Mouse (Mus musculus) liver, embryonic 16.5 days (tissue): ENCODE data around the gene Ppia. TPM values are rescaled to one million over a fixed set of nuclear protein-coding genes. Genes with fewer than 3 reads are reported as not detected.
"Not testable (repeated sequence)": the region's sequence is repeated elsewhere in the genome, so short reads cannot be mapped to it uniquely, and the experiment has no call there.

Experiments used
- ATAC-seq: fragments of 200-750 bp; cut with Nextera tagmentation; 2 replicates; pipeline ENCODE4 v1.8.0; 2017; ENCODE audit warnings: low read depth, mild to moderate bottlenecking, moderate number of reproducible peaks, moderate library complexity
- H3K27ac ChIP-seq: fragments of 300-500 bp; sonication (generic); 2 replicates; pipeline ENCODE4 v1.5.1; 2014; ENCODE audit warnings: mild to moderate bottlenecking, low read length
- H3K27me3 ChIP-seq: fragments of 300-500 bp; sonication (generic); 2 replicates; pipeline ENCODE4 v1.6.1; 2014; ENCODE audit warnings: low read depth, low read length, mixed read lengths; ENCODE audit not compliant: control insufficient read depth, insufficient read depth
- H3K36me3 ChIP-seq: fragments of 300-500 bp; sonication (generic); 2 replicates; pipeline ENCODE4 v1.6.1; 2014; ENCODE audit warnings: mild to moderate bottlenecking; ENCODE audit not compliant: control insufficient read depth, insufficient read depth
- H3K4me1 ChIP-seq: fragments of 300-500 bp; sonication (generic); 2 replicates; pipeline ENCODE4 v1.6.1; 2014; ENCODE audit warnings: low read depth, low read length, mixed read lengths; ENCODE audit not compliant: control insufficient read depth
- H3K4me2 ChIP-seq: fragments of 300-500 bp; sonication (generic); 2 replicates; pipeline ENCODE4 v1.6.1; 2014; ENCODE audit warnings: low read depth, low read length, mixed read lengths
- H3K4me3 ChIP-seq: fragments of 300-500 bp; sonication (generic); 2 replicates; pipeline ENCODE4 v1.5.1; 2014; ENCODE audit warnings: low read depth, mild to moderate bottlenecking, low read length
- H3K9ac ChIP-seq: fragments of 300-500 bp; sonication (generic); 2 replicates; pipeline ENCODE4 v1.6.1; 2014; ENCODE audit warnings: low read depth, low read length
- H3K9me3 ChIP-seq: fragments of 300-500 bp; sonication (generic); replicated peaks from 2 replicates; pipeline ENCODE4 v1.6.1; 2016; ENCODE audit warnings: low read length; ENCODE audit not compliant: control insufficient read depth
- WGBS: fragments of 180-500 bp; shearing (Covaris S2); extraction: QIAGEN DNeasy Blood & Tissue Kit; methylation state at CpG from one replicate; pipeline ENCODE4 v1.1.7; 2014; ENCODE audit not compliant: insufficient replicate concordance; 5-methylcytosine and 5-hydroxymethylcytosine counted together
- polyA plus RNA-seq: library from polyadenylated mRNA; unstranded; fragments of >200 nt; fragmentation: Nextera tagmentation; extraction: Ambion mirVana; gene quantifications from 2 replicates; pipeline ENCODE4 v1.2.1, GENCODE M21; 2015

Gene Ppia
- polyA plus RNA-seq, 1 experiment from 2014 or later = 2,023 TPM

GRCm38 (mm10) chr11:6443727-6444076 is 28.5 kb downstream of the Ppia start:
- 0% methylated on average over 10 of the region's 10 CpGs for WGBS
- H3K4me3 ChIP-seq = peak overlapping the region; percentile 98
- no peak for ATAC-seq

GRCm38 (mm10) chr11:6444077-6444853 is 29.0 kb downstream of the Ppia start, which contains the start of gene H2afv:
TSS of gene H2afv (minus strand) at chr11:6444443.
- Histone ChIP-seq H3K4me1 (peaks cover 14% of the 10 kb centered on the region), H3K4me2 (peak within 1 kb of the TSS; percentile 87), H3K36me3 (peaks cover 7% of the 10 kb centered on the region; the same call in 1 of the 2 replicates), H3K9me3 (no peaks in the 10 kb centered on the region), H3K9ac (peak within 1 kb of the TSS; percentile 98), H3K4me3 (peak within 1 kb of the TSS; percentile 98), H3K27ac (peak within 1 kb of the TSS; percentile 95), H3K27me3 (no peaks in the 10 kb centered on the region)
- peak; percentile 97 for ATAC-seq
- under 1% methylated on average over 75 of the region's 80 CpGs for WGBS

More at GRCm38 (mm10) chr11:6443727-6444076, 28.5 kb downstream of the Ppia start:
- peak overlapping the region; percentile 95 for H3K27ac ChIP-seq
- H3K27me3 ChIP-seq = no peaks in the 10 kb centered on the region
- H3K9ac ChIP-seq = peak overlapping the region; percentile 98
- peak overlapping the region; percentile 74 for H3K4me2 ChIP-seq
- peaks cover 14% of the 10 kb centered on the region for H3K4me1 ChIP-seq
- no peaks in the 10 kb centered on the region for H3K9me3 ChIP-seq
- peaks cover 11% of the 10 kb centered on the region; the same call in 1 of the 2 replicates for H3K36me3 ChIP-seq

GRCm38 (mm10) chr11:6445441-6445840 is 30.2 kb downstream of the Ppia start:
- H3K27ac ChIP-seq = peak overlapping the region; percentile 92
- H3K9ac ChIP-seq = no peak overlapping the region; the same call in 1 of the 2 replicates
- H3K4me2 ChIP-seq = peak overlapping the region; percentile 87
- H3K9me3 ChIP-seq = no peaks in the 10 kb centered on the region
- ATAC-seq = no peak
- no peak overlapping the region for H3K4me3 ChIP-seq
- peaks cover 6% of the 10 kb centered on the region; the same call in 1 of the 2 replicates for H3K36me3 ChIP-seq
- H3K27me3 ChIP-seq = no peaks in the 10 kb centered on the region
- WGBS = 74% methylated on average over 4 of the region's 4 CpGs
- peaks cover 14% of the 10 kb centered on the region for H3K4me1 ChIP-seq

- no peaks in the 10 kb centered on the region for H3K27me3 ChIP-seq
- no peak overlapping the region for H3K4me3 ChIP-seq
- WGBS = 84% methylated on average over 7 of the region's 7 CpGs
- H3K36me3 ChIP-seq = peaks cover 6% of the 10 kb centered on the region; the same call in 1 of the 2 replicates
- no peak for ATAC-seq
- H3K4me2 ChIP-seq = no peak overlapping the region
- no peak overlapping the region for H3K9ac ChIP-seq
- H3K27ac ChIP-seq = no peak overlapping the region
- H3K4me1 ChIP-seq = peaks cover 14% of the 10 kb centered on the region
- no peaks in the 10 kb centered on the region for H3K9me3 ChIP-seq
These were observed 30.7 kb downstream of the Ppia start for GRCm38 (mm10) chr11:6445951-6446350.

- Histone ChIP-seq H3K9me3 (no peaks in the 10 kb centered on the region), H3K27me3 (no peaks in the 10 kb centered on the region), H3K36me3 (no peaks in the 10 kb centered on the region), H3K4me3 (no peak overlapping the region), H3K4me2 (no peak overlapping the region), H3K27ac (no peak overlapping the region), H3K9ac (no peak overlapping the region), H3K4me1 (peaks cover 13% of the 10 kb centered on the region)
- ATAC-seq = no peak
- 82% methylated on average over 4 of the region's 4 CpGs for WGBS
These were observed 32.2 kb downstream of the Ppia start for GRCm38 (mm10) chr11:6447493-6447892.

- not testable (repeated sequence) for H3K9me3 ChIP-seq, H3K4me1 ChIP-seq, H3K4me3 ChIP-seq, H3K9ac ChIP-seq, H3K27me3 ChIP-seq, ATAC-seq, H3K36me3 ChIP-seq, H3K4me2 ChIP-seq, H3K27ac ChIP-seq
- WGBS = 82% methylated on average over 5 of the region's 5 CpGs
These were observed 32.9 kb downstream of the Ppia start for GRCm38 (mm10) chr11:6448155-6448554.

- Histone ChIP-seq H3K27ac (no peak overlapping the region), H3K36me3 (no peaks in the 10 kb centered on the region), H3K4me1 (no peaks in the 10 kb centered on the region), H3K9me3 (no peaks in the 10 kb centered on the region), H3K27me3 (no peaks in the 10 kb centered on the region), H3K4me2 (no peak overlapping the region), H3K4me3 (no peak overlapping the region), H3K9ac (no peak overlapping the region)
- ATAC-seq = no peak
- 58% methylated on average over 6 of the region's 6 CpGs for WGBS
These were observed 40.8 kb downstream of the Ppia start for GRCm38 (mm10) chr11:6456083-6456482.

- Histone ChIP-seq H3K4me1 (no peaks in the 10 kb centered on the region; the same call in none of the 2 replicates), H3K36me3 (no peaks in the 10 kb centered on the region; the same call in 1 of the 2 replicates), H3K9ac (no peak overlapping the region), H3K27ac (no peak overlapping the region), H3K9me3 (no peaks in the 10 kb centered on the region), H3K27me3 (no peaks in the 10 kb centered on the region), H3K4me2 (no peak overlapping the region), H3K4me3 (no peak overlapping the region)
- 66% methylated on average over 6 of the region's 6 CpGs for WGBS
- ATAC-seq = no peak
These were observed 48.1 kb downstream of the Ppia start for GRCm38 (mm10) chr11:6463159-6463837.

GRCm38 (mm10) chr11:6465122-6465521 is 49.9 kb downstream of the Ppia start:
- H3K4me1 ChIP-seq = no peaks in the 10 kb centered on the region; the same call in none of the 2 replicates
- ATAC-seq = peak; percentile 48; the same call in 1 of the 2 replicates
- no peak overlapping the region for H3K27ac ChIP-seq
- H3K36me3 ChIP-seq = no peaks in the 10 kb centered on the region; the same call in 1 of the 2 replicates
- WGBS = 23% methylated on average over 4 of the region's 4 CpGs
- H3K4me3 ChIP-seq = no peak overlapping the region
- no peaks in the 10 kb centered on the region for H3K9me3 ChIP-seq
- no peak overlapping the region for H3K9ac ChIP-seq
- H3K27me3 ChIP-seq = no peaks in the 10 kb centered on the region
- no peak overlapping the region for H3K4me2 ChIP-seq
